Mouse (Mus musculus) embryonic fibroblast, embryonic 13.5 days (primary cell): ENCODE data around the gene Mtor. TPM values are rescaled to one million over a fixed set of nuclear protein-coding genes. Genes with fewer than 3 reads are reported as not detected.
A peak's percentile ranks its signal among the peaks of the same experiment; 100 is the strongest.

Experiments used
- H3K27ac ChIP-seq: 2 replicates; pipeline ENCODE4 v1.5.1; 2012; ENCODE audit warnings: low read length, control low read depth, inconsistent platforms; ENCODE audit not compliant: insufficient read depth
- H3K4me1 ChIP-seq: 2 replicates; pipeline ENCODE4 v1.6.1; 2011; ENCODE audit warnings: low read length; ENCODE audit not compliant: control insufficient read depth, insufficient read depth
- H3K4me3 ChIP-seq: 2 replicates; pipeline ENCODE4 v1.5.1; 2011; ENCODE audit warnings: mild to moderate bottlenecking, control low read depth, low read length; ENCODE audit not compliant: insufficient read depth
- CTCF ChIP-seq: IDR thresholded peaks from 2 replicates; pipeline ENCODE4 v1.5.1; 2011; ENCODE audit warnings: mild to moderate bottlenecking, control low read depth, low read length, moderate library complexity, borderline replicate concordance; ENCODE audit not compliant: insufficient read depth
- POLR2A ChIP-seq: IDR thresholded peaks from 2 replicates; pipeline ENCODE4 v1.6.1; 2011; ENCODE audit warnings: low read depth, mild to moderate bottlenecking, control low read depth, low read length, moderate library complexity
- polyA plus RNA-seq: library from polyadenylated mRNA; stranded (reverse); fragments of >200 nt; gene quantifications from 2 replicates; pipeline ENCODE4 v1.2.4, GENCODE M21; 2011; ENCODE audit warnings: low read depth; ENCODE audit not compliant: missing spikeins, insufficient read length

The Mtor gene
- polyA plus RNA-seq, 1 experiment: 17.7 TPM

- H3K4me1 ChIP-seq: peaks cover 18% of the 10 kb centered on the region
- peak overlapping the region; percentile 69 for H3K27ac ChIP-seq
- H3K4me3 ChIP-seq: no peak overlapping the region
- TF ChIP-seq POLR2A: no peak
- no peak for TF ChIP-seq CTCF
Measured at GRCm38 (mm10) chr4:148523538-148523937, 75.1 kb downstream of the Mtor start.

- TF ChIP-seq CTCF: no peak
- peaks cover 18% of the 10 kb centered on the region for H3K4me1 ChIP-seq
- H3K27ac ChIP-seq: peak overlapping the region; percentile 28
- no peak overlapping the region for H3K4me3 ChIP-seq
Measured at GRCm38 (mm10) chr4:148527158-148527910, 78.9 kb downstream of the Mtor start.

- Histone ChIP-seq H3K4me1 (peaks cover 7% of the 10 kb centered on the region; the same call in 1 of the 2 replicates), H3K4me3 (no peak overlapping the region), H3K27ac (no peak overlapping the region)
- no peak for TF ChIP-seq CTCF
- TF ChIP-seq POLR2A: no peak
Measured at GRCm38 (mm10) chr4:148530351-148530750, 81.9 kb downstream of the Mtor start.

- peaks cover 7% of the 10 kb centered on the region; the same call in 1 of the 2 replicates for H3K4me1 ChIP-seq
- TF ChIP-seq CTCF (no peak), POLR2A (no peak)
- no peak overlapping the region for H3K4me3 ChIP-seq
- H3K27ac ChIP-seq: no peak overlapping the region
Measured at GRCm38 (mm10) chr4:148530778-148531177, 82.4 kb downstream of the Mtor start.

- Histone ChIP-seq H3K4me1 (peaks cover 7% of the 10 kb centered on the region; the same call in 1 of the 2 replicates), H3K27ac (no peak overlapping the region), H3K4me3 (no peak overlapping the region)
- no peak for TF ChIP-seq POLR2A
- TF ChIP-seq CTCF: no peak
Measured at GRCm38 (mm10) chr4:148531341-148531740, 82.9 kb downstream of the Mtor start.

- TF ChIP-seq CTCF: no peak
- no peak for TF ChIP-seq POLR2A
- no peak overlapping the region for H3K4me3 ChIP-seq
- no peak overlapping the region for H3K27ac ChIP-seq
Measured at GRCm38 (mm10) chr4:148532516-148532915, 84.1 kb downstream of the Mtor start.

GRCm38 (mm10) chr4:148533613-148534328 is 85.4 kb downstream of the Mtor start:
- no peak overlapping the region for H3K27ac ChIP-seq
- no peak for TF ChIP-seq CTCF
- TF ChIP-seq POLR2A: no peak
- H3K4me3 ChIP-seq: no peak overlapping the region
- no peaks in the 10 kb centered on the region for H3K4me1 ChIP-seq

More at GRCm38 (mm10) chr4:148532516-148532915, 84.1 kb downstream of the Mtor start:
- H3K4me1 ChIP-seq: 0 out of 2 replicates have a peak, but pooled peaks cover 1% of the 10 kb centered on the region

GRCm38 (mm10) chr4:148535876-148536275 is 87.5 kb downstream of the Mtor start:
- TF ChIP-seq POLR2A (no peak), CTCF (no peak)
- Histone ChIP-seq H3K4me1 (no peaks in the 10 kb centered on the region), H3K4me3 (no peak overlapping the region), H3K27ac (no peak overlapping the region)

GRCm38 (mm10) chr4:148549106-148549505 is 100.7 kb downstream of the Mtor start:
- Histone ChIP-seq H3K4me3 (no peak overlapping the region), H3K27ac (no peak overlapping the region), H3K4me1 (no peaks in the 10 kb centered on the region)
- TF ChIP-seq CTCF (no peak), POLR2A (no peak)

- peak overlapping the region; percentile 77 for H3K27ac ChIP-seq
- H3K4me3 ChIP-seq: peak overlapping the region; percentile 14; the same call in 1 of the 2 replicates
- TF ChIP-seq CTCF: no peak
- TF ChIP-seq POLR2A: no peak
- H3K4me1 ChIP-seq: no peaks in the 10 kb centered on the region
Measured at GRCm38 (mm10) chr4:148557766-148558165, 109.4 kb downstream of the Mtor start.
